Mouse (Mus musculus): ENCODE data around the gene Arpp19. TPM values are rescaled to one million over a fixed set of nuclear protein-coding genes. Genes with fewer than 3 reads are reported as not detected.

The Arpp19 gene
- 100 to 1,000 TPM in 1 of 2 experiments, 10 to 100 TPM in 1; 92.4 to 151 TPM for total RNA-seq (2023)

DNA sequence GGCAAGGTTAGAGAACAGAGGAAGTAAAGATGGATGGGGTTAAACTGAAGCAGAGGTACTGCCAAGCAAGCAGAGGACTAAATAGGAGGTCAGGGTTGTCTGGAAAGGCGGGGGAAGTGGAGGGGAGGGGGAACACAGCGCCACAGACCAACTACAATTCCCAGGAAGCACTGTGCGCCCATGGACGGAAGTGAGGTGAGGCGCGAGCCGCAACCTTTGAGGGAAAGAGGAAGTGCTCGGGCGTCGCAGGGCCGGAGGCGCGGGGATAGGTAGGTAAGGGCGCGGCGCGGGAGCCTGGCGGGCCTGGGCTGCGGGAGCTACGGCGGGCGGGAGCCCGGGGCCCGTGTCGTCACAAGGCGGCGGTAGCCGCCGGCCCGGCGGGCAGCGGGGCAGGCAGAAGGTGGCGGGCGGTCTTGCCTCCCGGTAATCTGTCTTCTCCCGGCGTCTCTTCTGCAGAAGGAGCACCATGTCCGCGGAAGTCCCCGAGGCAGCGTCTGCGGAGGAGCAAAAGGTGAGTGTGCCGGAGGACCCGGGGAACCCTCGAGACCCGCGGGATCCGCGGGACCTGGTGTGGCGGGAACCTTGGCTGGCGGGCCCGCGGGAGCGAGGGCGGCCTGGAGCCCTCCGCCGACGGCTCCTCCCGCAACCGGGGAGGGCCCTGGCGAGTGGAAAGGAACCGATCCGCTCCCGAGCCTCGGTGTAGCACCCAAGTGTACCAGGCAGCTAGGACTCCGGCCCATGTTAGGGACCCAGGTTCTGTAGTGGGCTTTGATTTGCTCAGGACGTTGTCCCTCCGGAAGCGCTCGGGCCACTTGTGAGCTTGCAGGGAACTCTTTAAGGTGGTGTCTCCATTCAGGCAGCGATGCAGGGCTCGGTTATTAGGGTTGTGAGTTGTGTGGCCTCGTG lies at the start of gene Arpp19:
Gene Arpp19, plus strand, starts transcription at position 164 of the 906 bp plus-strand sequence.

DNA sequence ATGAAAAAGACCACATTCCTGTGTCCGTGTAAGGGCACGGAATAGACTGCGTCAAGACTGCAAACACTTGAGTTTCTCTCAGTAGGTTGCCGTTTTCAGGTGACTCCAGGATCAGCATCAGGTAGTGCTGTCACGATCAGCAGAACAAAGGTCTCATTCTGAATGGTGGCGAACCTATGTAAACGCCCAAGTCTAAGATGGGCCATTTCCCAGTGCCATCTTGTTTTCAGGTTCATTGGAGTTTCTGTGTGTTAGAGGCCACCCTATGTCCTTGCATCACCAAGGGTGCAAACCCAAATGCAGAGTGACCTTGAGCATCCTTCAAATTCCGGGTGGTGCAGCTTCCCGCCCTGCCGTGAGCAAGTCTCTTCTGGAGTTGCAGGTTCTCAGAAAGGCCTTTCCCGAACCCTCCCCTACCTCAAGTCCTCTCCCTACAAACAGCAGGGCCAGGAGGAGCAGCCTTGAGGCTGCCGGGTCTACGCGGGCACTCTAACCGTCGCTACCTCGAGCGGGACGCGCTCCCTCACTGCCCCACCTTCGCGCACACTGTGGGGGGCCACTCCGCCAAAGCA lies 33.1 kb downstream of the Arpp19 start, which contains the start of gene Myo5a:
Gene Myo5a, plus strand, starts transcription at position 559 of the 572 bp plus-strand sequence.

Other genes starting within 250 kb of the Arpp19 start
- gene Onecut1, start 175.7 kb upstream of the Arpp19 start, total RNA-seq (2023) = not detected
- 10 to 100 TPM; 38.0 to 38.4 TPM for gene Fam214a, start 84.7 kb upstream of the Arpp19 start, total RNA-seq (2023)
- 100 to 1,000 TPM; 112 to 114 TPM for gene Myo5a, start 33.4 kb downstream of the Arpp19 start, total RNA-seq (2023)
- gene Myo5c, start 194.4 kb downstream of the Arpp19 start, total RNA-seq (2023) = not detected